Comparison of ENCODE assay signal across 1 mouse cellular context in the genomic region with DNA sequence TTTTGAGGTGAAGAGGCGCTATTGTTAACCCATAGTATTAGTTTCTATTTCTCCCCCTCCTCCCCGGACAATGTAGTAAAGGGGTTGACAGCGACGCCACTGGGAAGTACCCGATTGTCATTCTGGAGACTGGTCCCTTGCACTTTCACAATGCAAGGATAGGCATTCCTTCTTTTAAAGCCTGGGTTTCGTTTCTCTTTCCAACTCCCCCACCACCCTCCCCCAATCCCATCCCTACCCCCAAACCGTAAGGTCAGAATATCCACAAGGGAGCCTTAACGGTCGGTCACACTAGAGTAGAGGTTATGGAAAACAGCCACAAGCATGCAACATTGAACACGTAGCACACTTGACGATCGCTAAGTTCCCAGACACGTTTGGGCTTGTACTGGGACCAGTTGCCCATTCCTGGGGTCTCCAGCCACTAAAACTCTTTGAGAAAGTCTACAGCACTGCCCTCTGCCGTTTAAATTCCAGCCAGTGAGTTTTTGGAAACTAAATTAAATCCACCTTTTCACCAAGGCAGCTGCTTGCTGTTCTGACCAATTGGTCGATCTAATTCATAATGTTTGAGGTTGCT.
TF ChIP-seq lines count a peak whose summit lies in the region.

A gene (minus strand): TSS at position 426 of the 580 bp plus-strand sequence.

TF ChIP-seq in CH12.LX, 34 proteins besides CTCF, POLR2A, EP300 and RAD21 (continued from another document):
- TF ChIP-seq ELF1 (IDR thresholded peaks at IDR 0.05; ENCODE audit: low read depth, low read length) (no peak), MEF2A (IDR thresholded peaks at IDR 0.05; ENCODE audit: borderline replicate concordance, low read depth, low read length) (no peak), NRF1 (IDR thresholded peaks at IDR 0.05; ENCODE audit: low read depth, low read length) (no peak), MAFK (IDR thresholded peaks at IDR 0.05; ENCODE audit: insufficient replicate concordance, low read length) (no peak), ZNF384 (IDR thresholded peaks at IDR 0.05; ENCODE audit: low read depth, low read length) (0 out of 2 replicates have a peak, but pooled peaks have one; percentile 9), ZC3H11A (IDR thresholded peaks at IDR 0.05; ENCODE audit: low read depth, low read length) (no peak), TBP (conservative IDR thresholded peaks at IDR 0.05; ENCODE audit: low read depth, low read length) (peak; percentile 13; the same call in 1 of the 2 replicates), JUND (conservative IDR thresholded peaks at IDR 0.05; ENCODE audit: low read depth, low read length) (no peak), ZMIZ1 (IDR thresholded peaks at IDR 0.05; ENCODE audit: low read depth, low read length) (no peak), TCF12 (IDR thresholded peaks at IDR 0.05; ENCODE audit: low read depth, low read length) (0 out of 2 replicates have a peak, but pooled peaks have one; percentile 13), MAZ (IDR thresholded peaks at IDR 0.05; ENCODE audit: low read depth, low read length) (no peak), ZKSCAN1 (IDR thresholded peaks at IDR 0.05; ENCODE audit: borderline replicate concordance, low read depth, low read length) (no peak), POLR2AphosphoS2 (IDR thresholded peaks at IDR 0.05; ENCODE audit: low read depth, low read length) (no peak), BHLHE40 (IDR thresholded peaks at IDR 0.05; ENCODE audit: low read depth, low read length) (peak; percentile 43; the same call in 1 of the 2 replicates), RCOR1 (conservative IDR thresholded peaks at IDR 0.05; ENCODE audit: low read depth, low read length) (no peak), IRF4 (IDR thresholded peaks at IDR 0.05; ENCODE audit: low read depth, low read length) (peak; percentile 54), KAT2A (IDR thresholded peaks at IDR 0.05; ENCODE audit: insufficient replicate concordance, low read length) (no peak), UBTF (IDR thresholded peaks at IDR 0.05; ENCODE audit: low read depth, low read length) (no peak), SMC3 (IDR thresholded peaks at IDR 0.05; ENCODE audit: low read depth, low read length) (peak; percentile 61), MAX (IDR thresholded peaks at IDR 0.05; ENCODE audit: low read length) (peak; percentile 32), PAX5 (IDR thresholded peaks at IDR 0.05; ENCODE audit: low read length) (no peak)
